ENCODE assay signal across 19 mouse cellular contexts in the genomic region with DNA sequence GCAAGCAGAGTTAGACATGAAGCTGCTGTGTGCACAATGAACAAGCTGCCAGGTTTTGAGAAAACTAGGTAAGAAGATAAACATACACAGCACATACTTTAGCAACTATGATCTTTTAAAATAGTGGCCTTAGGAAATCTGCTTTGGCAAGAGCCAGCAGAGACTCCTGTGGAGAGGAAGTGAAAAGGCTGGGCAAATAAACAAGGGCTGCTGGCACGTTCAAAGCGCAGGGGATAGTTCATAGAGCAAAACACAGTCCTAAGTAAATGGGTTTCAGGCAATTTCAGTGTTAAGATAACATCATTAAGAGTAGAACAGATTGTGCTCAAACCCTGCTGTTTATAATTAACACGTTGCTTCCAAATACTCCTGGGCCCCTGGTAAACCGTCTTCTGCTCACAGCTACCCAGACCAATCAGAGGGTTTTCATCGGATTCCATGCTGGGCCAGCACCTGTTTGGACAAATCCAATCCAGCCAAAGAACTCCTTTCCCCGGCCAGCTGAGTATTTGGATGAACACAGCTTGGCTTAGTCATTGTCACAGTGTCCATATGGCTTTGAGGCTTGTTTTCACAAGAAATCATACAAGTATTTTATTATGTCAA.
DNase-seq lines count a peak whose midpoint lies in the region; ATAC-seq lines count a peak whose summit lies in the region.
"Had no signal": no experiment of that assay in that cellular context is flagged by ENCODE, and none has a peak within 500 bp of the region (broad histone marks: within the 10 kb centered on the region; RNA-seq: fewer than 3 reads in every experiment).

No protein-coding gene starts in this region.

- 60% methylated on average over 6 of the region's 6 CpGs for WGBS in forebrain, embryonic 12.5 days
- 74% methylated on average over 6 of the region's 6 CpGs for WGBS in forebrain, embryonic 10.5 days
- WGBS in forebrain, embryonic 14.5 days = 44% methylated on average over 6 of the region's 6 CpGs

- H3K36me3 ChIP-seq in forebrain, embryonic 12.5 days (replicated peaks) = peaks cover 8% of the 10 kb centered on the region; the same call in 1 of the 2 replicates
- peaks cover 36% of the 10 kb centered on the region for H3K36me3 ChIP-seq in forebrain, embryonic 10.5 days (replicated peaks)
- 0 out of 2 replicates have a peak, but pooled peaks cover 2% of the 10 kb centered on the region for H3K36me3 ChIP-seq in forebrain, embryonic 14.5 days (ENCODE audit: control insufficient read depth, insufficient read depth, low read length)

- H3K27me3 ChIP-seq in forebrain, embryonic 12.5 days = no peaks in the 10 kb centered on the region
- no peaks in the 10 kb centered on the region for H3K27me3 ChIP-seq in forebrain, embryonic 10.5 days (ENCODE audit: poor library complexity, severe bottlenecking)
- H3K27me3 ChIP-seq in forebrain, embryonic 14.5 days (replicated peaks; ENCODE audit: control insufficient read depth, insufficient read depth, low read length) = no peaks in the 10 kb centered on the region
- H3K27me3 ChIP-seq: embryonic facial prominence, embryonic 12.5 days; limb, embryonic 15.5 days; stomach, embryonic 15.5 days had no signal

- H3K4me1 ChIP-seq in forebrain, embryonic 12.5 days = no peaks in the 10 kb centered on the region
- no peaks in the 10 kb centered on the region for H3K4me1 ChIP-seq in forebrain, embryonic 10.5 days
- H3K4me1 ChIP-seq in forebrain, embryonic 14.5 days (ENCODE audit: control insufficient read depth, insufficient read depth, low read length) = peaks cover 2% of the 10 kb centered on the region; the same call in 1 of the 2 replicates
- H3K4me1 ChIP-seq: embryonic facial prominence, embryonic 12.5 days; limb, embryonic 15.5 days; stomach, embryonic 15.5 days had no signal

- DNase-seq in forebrain, embryonic 10.5 days (ENCODE audit: extremely low spot score, low spot score) = no peak
- DNase-seq in MN1 (ENCODE audit: low spot score) = peak; percentile 7
- peak; percentile 98 for DNase-seq in cerebellum, adult 11-12 months
- DNase-seq in forebrain, embryonic 14.5 days (ENCODE audit: low spot score) = peak; percentile 70
- DNase-seq in thymus, adult 18-20 months = no peak
- no peak for DNase-seq in kidney, adult 18-20 months
- no peak for DNase-seq in lung, postnatal 36 days
- DNase-seq: B cell, adult 2 months; heart, adult 18-20 months; heart, postnatal 14 days; kidney, adult 2 months; right cerebral cortex, postnatal 4 days; thymus, postnatal 36 days had no signal

- peak; percentile 23; the same call in 1 of the 2 replicates for ATAC-seq in forebrain, embryonic 12.5 days (ENCODE audit: low FRiP score)
- ATAC-seq in forebrain, embryonic 14.5 days = peak; percentile 75

- H3K27ac ChIP-seq in forebrain, embryonic 12.5 days = no peak overlapping the region
- no peak overlapping the region for H3K27ac ChIP-seq in forebrain, embryonic 10.5 days
- no peak overlapping the region for H3K27ac ChIP-seq in forebrain, embryonic 14.5 days (ENCODE audit: low read depth, low read length)
- H3K27ac ChIP-seq: embryonic facial prominence, embryonic 12.5 days; left cerebral cortex, adult 2 months; limb, embryonic 15.5 days; stomach, embryonic 15.5 days had no signal

- no peak overlapping the region for H3K4me3 ChIP-seq in forebrain, embryonic 12.5 days (replicated peaks)
- H3K4me3 ChIP-seq in forebrain, embryonic 10.5 days = no peak overlapping the region
- H3K4me3 ChIP-seq in forebrain, embryonic 14.5 days (ENCODE audit: low read depth, low read length) = no peak overlapping the region
- H3K4me3 ChIP-seq: embryonic facial prominence, embryonic 12.5 days; left cerebral cortex, adult 2 months; limb, embryonic 15.5 days; stomach, embryonic 15.5 days had no signal

- H3K9me3 ChIP-seq in forebrain, embryonic 12.5 days = no peaks in the 10 kb centered on the region
- no peaks in the 10 kb centered on the region for H3K9me3 ChIP-seq in forebrain, embryonic 10.5 days
- no peaks in the 10 kb centered on the region for H3K9me3 ChIP-seq in forebrain, embryonic 14.5 days (replicated peaks; ENCODE audit: control insufficient read depth, low read length)
- H3K9me3 ChIP-seq: embryonic facial prominence, embryonic 12.5 days; G1E; limb, embryonic 15.5 days; stomach, embryonic 15.5 days had no signal

- H3K4me2 ChIP-seq in forebrain, embryonic 12.5 days = no peak overlapping the region
- H3K4me2 ChIP-seq in forebrain, embryonic 14.5 days (ENCODE audit: low read length) = no peak overlapping the region
- H3K4me2 ChIP-seq: embryonic facial prominence, embryonic 12.5 days; limb, embryonic 15.5 days; stomach, embryonic 15.5 days had no signal

- no peak overlapping the region for H3K9ac ChIP-seq in forebrain, embryonic 12.5 days
- H3K9ac ChIP-seq in forebrain, embryonic 14.5 days (ENCODE audit: low read length) = no peak overlapping the region
- H3K9ac ChIP-seq: embryonic facial prominence, embryonic 12.5 days; limb, embryonic 15.5 days; stomach, embryonic 15.5 days had no signal

Comparison
In these comparisons a context has a peak if more than half of its experiments do, and no peak if none do; other contexts are left out.
1. DNase-seq: peak in MN1 (single experiment), cerebellum, adult 11-12 months (single experiment) and forebrain, embryonic 14.5 days (single experiment); none in forebrain, embryonic 10.5 days (single experiment), thymus, adult 18-20 months (0 of 2), kidney, adult 18-20 months (single experiment) and lung, postnatal 36 days (single experiment).